Mouse (Mus musculus) liver, embryonic 13.5 days (tissue): ENCODE data around the gene Arhgef19. TPM values are rescaled to one million over a fixed set of nuclear protein-coding genes. Genes with fewer than 3 reads are reported as not detected.
A peak's percentile ranks its signal among the peaks of the same experiment; 100 is the strongest.

Experiments used
- ATAC-seq: fragments of 200-750 bp; cut with Nextera tagmentation; 2 replicates; pipeline ENCODE4 v1.8.0; 2017; ENCODE audit warnings: low read depth, mild to moderate bottlenecking, moderate number of reproducible peaks, moderate library complexity
- DNase-seq: peaks from one replicate; pipeline ENCODE4 v3.0.0; 2022
- H3K27ac ChIP-seq: fragments of 300-500 bp; sonication (generic); 2 replicates; pipeline ENCODE4 v1.5.1; 2015; ENCODE audit warnings: moderate library complexity, mild to moderate bottlenecking, inconsistent platforms
- H3K27me3 ChIP-seq: fragments of 300-500 bp; sonication (generic); 2 replicates; pipeline ENCODE4 v1.6.1; 2015; ENCODE audit warnings: mild to moderate bottlenecking, inconsistent platforms
- H3K36me3 ChIP-seq: fragments of 300-500 bp; sonication (generic); 2 replicates; pipeline ENCODE4 v1.6.1; 2015; ENCODE audit warnings: mild to moderate bottlenecking, inconsistent platforms
- H3K4me1 ChIP-seq: fragments of 300-500 bp; sonication (generic); replicated peaks from 2 replicates; pipeline ENCODE4 v1.6.1; 2015; ENCODE audit warnings: inconsistent platforms
- H3K4me2 ChIP-seq: fragments of 300-500 bp; sonication (generic); 2 replicates; pipeline ENCODE4 v1.6.1; 2015; ENCODE audit warnings: inconsistent platforms, mild to moderate bottlenecking, moderate library complexity
- H3K4me3 ChIP-seq: fragments of 300-500 bp; sonication (generic); replicated peaks from 2 replicates; pipeline ENCODE4 v1.5.1; 2015; ENCODE audit warnings: mild to moderate bottlenecking, inconsistent platforms
- H3K9ac ChIP-seq: fragments of 300-500 bp; sonication (generic); 2 replicates; pipeline ENCODE4 v1.6.1; 2015; ENCODE audit warnings: mild to moderate bottlenecking, inconsistent platforms
- H3K9me3 ChIP-seq: fragments of 300-500 bp; sonication (generic); replicated peaks from 2 replicates; pipeline ENCODE4 v1.6.1; 2016; ENCODE audit warnings: inconsistent platforms
- WGBS: fragments of 180-500 bp; shearing (Covaris S2); methylation state at CpG from one replicate; pipeline ENCODE4 v1.1.7; 2015; ENCODE audit not compliant: insufficient replicate concordance; 5-methylcytosine and 5-hydroxymethylcytosine counted together
- polyA plus RNA-seq: library from polyadenylated mRNA; unstranded; fragments of >200 nt; fragmentation: Nextera tagmentation; extraction: Ambion mirVana; gene quantifications from 2 replicates; pipeline ENCODE4 v1.2.1, GENCODE M21; 2015

Arhgef19 gene
- 1.0 and 1.1 TPM in 2 replicates for polyA plus RNA-seq

DNA sequence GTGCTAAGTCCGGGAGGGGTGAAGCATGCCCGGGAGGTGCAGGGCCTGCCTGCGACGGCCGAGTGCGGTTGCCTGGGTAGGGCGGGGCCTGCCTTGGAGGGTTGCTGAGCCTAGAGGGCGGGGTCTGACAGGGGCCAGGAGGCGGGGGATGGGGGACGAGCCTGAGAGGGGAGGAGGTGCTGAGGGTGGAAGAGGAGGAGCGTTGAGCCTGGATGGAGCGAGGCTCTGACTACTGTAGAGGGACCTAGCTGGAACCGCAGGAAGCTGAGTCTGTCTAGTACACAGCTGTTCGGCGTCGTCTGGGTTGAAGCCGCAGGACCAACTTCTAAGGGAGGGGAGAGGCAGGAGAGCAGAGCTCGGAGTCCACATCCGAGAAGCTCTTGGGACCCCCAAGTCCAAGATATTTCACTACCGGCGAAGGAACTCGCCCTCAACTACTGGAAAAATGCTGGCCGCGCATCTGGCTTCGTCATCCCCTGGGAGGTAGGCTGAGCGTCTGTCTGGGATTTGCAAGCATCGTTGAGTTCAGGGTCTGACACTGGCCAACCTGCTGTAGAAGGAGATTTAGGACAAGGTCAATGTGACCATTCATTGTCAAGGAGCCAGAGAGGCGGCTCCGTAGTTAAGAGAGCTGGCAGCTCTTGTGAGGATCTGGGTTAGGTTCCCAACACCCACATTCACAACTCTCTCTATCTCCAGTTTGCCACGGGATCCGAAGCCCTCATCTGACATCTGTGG, at the start of gene Arhgef19:
Gene Arhgef19, plus strand, starts transcription at position 112 of the 738 bp plus-strand sequence.
- 3% methylated on average over 31 of the region's 31 CpGs for WGBS
- H3K9me3 ChIP-seq, result no peaks in the 10 kb centered on the region
- peak; percentile 89 for ATAC-seq
- H3K4me2 ChIP-seq, result peak within 1 kb of the TSS; percentile 67
- H3K4me1 ChIP-seq, result peaks cover 29% of the 10 kb centered on the region
- H3K27ac ChIP-seq, result no peak within 1 kb of the TSS
- peak within 1 kb of the TSS; percentile 40 for H3K4me3 ChIP-seq
- H3K36me3 ChIP-seq, result no peaks in the 10 kb centered on the region
- peaks cover 91% of the 10 kb centered on the region for H3K27me3 ChIP-seq
- peak; percentile 75 for DNase-seq
- H3K9ac ChIP-seq, result peak within 1 kb of the TSS; percentile 3; the same call in 1 of the 2 replicates

DNA sequence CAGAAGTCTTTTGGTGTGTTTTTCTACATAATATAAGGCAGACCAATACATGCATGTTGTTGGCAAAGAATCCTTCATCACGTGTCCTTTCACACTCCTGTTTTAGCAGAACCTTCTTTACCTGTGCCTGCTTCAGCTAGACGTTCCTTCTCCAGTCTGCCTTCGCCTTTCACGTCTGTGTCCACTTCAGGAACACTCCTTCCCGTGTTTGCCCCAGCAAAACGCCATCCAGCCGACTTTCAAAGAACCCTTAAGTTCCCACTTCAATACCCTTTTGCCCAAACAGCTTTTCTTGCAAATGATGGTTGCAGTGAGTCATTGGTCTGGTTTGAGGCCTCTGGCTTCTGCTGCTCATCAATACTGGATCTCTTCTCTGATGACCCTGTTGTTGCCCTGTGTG, 48.0 kb upstream of the Arhgef19 start:
- no peak for ATAC-seq
- Histone ChIP-seq H3K27me3 (no peaks in the 10 kb centered on the region), H3K4me3 (no peak overlapping the region), H3K27ac (no peak overlapping the region), H3K4me2 (no peak overlapping the region), H3K9me3 (no peaks in the 10 kb centered on the region), H3K36me3 (peaks cover 72% of the 10 kb centered on the region), H3K4me1 (peaks cover 16% of the 10 kb centered on the region), H3K9ac (no peak overlapping the region)
- no peak for DNase-seq
- WGBS, result 83% methylated on average over 7 of the region's 7 CpGs

DNA sequence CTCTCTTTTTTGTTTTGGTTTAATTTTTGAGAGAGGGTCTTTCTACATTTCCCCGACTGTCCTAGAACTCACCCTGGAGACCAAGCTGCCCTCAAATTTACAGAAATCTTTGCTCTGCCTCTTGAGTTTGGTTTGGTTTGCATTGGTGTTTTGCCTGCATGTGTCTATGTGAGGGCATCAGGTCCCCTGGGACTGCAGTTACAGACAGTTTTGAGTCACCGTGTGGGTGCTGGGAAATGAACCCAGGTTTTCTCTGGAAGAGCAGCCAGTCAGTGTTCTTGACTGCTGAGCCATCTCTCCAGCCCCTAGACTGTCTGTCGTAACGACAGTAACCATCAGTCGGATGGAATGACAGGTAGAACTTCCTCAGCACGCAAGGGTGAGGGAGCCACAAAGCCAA, 44.7 kb upstream of the Arhgef19 start:
- H3K27me3 ChIP-seq, result no peaks in the 10 kb centered on the region
- no peaks in the 10 kb centered on the region for H3K9me3 ChIP-seq
- no peak overlapping the region for H3K27ac ChIP-seq
- H3K4me1 ChIP-seq, result peaks cover 7% of the 10 kb centered on the region
- no peak overlapping the region for H3K9ac ChIP-seq
- WGBS, result 85% methylated on average over 6 of the region's 6 CpGs
- DNase-seq, result no peak
- ATAC-seq, result no peak
- H3K4me2 ChIP-seq, result no peak overlapping the region
- peaks cover 93% of the 10 kb centered on the region for H3K36me3 ChIP-seq
- no peak overlapping the region for H3K4me3 ChIP-seq

DNA sequence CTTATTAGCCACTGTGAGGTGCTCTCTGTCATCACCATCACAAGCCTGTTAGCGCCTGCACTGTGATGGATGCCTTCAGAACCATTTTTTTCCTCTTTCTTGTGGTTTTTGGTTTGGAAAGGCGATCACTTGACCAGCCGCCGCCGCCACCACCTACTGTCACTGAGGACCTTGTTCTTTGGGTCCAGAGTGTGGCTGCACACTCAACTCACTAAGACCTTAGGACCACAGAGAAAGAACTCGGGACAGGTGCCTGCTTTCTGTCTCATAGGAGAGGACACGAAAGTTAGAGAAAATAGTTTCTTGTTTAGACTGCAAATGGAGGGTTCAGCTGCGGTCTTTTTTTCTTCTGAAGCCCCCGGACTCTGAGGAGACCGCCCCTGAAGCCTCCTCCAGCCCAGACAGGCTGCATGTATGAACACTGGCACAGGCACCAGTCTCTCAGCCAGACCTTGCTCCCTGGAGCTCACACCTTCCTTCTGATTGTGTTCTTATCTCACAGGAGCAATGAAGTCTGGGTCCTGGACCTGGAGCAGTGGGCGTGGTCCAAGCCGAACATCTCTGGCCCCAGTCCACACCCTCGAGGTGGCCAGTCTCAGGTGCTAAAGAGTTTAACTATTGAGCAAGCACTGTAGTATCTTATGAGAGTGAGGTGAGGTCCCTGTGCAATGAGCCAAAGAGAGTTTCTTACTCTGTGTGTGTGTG, 42.2 kb upstream of the Arhgef19 start:
- Histone ChIP-seq H3K4me1 (peaks cover 7% of the 10 kb centered on the region), H3K27me3 (no peaks in the 10 kb centered on the region), H3K4me3 (no peak overlapping the region), H3K9me3 (no peaks in the 10 kb centered on the region), H3K27ac (no peak overlapping the region), H3K4me2 (no peak overlapping the region), H3K36me3 (peaks cover 95% of the 10 kb centered on the region), H3K9ac (no peak overlapping the region)
- ATAC-seq (0 out of 2 replicates have a peak, but pooled peaks have one; percentile 30), DNase-seq (no peak)
- WGBS, result 84% methylated on average over 13 of the region's 13 CpGs

DNA sequence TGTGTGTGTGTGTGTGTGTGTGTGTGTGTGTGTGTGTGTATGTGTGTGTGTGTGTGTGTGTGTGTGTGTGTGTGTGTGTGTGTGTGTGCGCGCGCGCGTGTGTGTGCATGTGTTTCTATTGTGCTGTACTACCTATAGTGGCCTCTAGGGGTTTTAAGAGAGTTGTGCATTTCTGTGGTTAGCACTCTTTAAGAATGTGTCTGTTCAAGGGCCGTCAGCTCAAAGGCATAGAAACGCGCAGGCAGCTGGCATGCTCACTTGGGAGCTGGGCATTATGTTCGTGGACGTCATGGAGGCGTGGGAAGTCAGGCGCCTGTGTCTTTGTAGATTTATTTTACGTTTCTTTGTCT, 41.6 kb upstream of the Arhgef19 start:
- Histone ChIP-seq H3K9ac (no peak overlapping the region), H3K4me3 (no peak overlapping the region), H3K9me3 (no peaks in the 10 kb centered on the region), H3K4me2 (no peak overlapping the region), H3K36me3 (peaks cover 95% of the 10 kb centered on the region), H3K27me3 (no peaks in the 10 kb centered on the region), H3K27ac (no peak overlapping the region), H3K4me1 (peaks cover 7% of the 10 kb centered on the region)
- DNase-seq, result no peak
- WGBS, result 95% methylated on average over 8 of the region's 13 CpGs
- no peak for ATAC-seq

DNA sequence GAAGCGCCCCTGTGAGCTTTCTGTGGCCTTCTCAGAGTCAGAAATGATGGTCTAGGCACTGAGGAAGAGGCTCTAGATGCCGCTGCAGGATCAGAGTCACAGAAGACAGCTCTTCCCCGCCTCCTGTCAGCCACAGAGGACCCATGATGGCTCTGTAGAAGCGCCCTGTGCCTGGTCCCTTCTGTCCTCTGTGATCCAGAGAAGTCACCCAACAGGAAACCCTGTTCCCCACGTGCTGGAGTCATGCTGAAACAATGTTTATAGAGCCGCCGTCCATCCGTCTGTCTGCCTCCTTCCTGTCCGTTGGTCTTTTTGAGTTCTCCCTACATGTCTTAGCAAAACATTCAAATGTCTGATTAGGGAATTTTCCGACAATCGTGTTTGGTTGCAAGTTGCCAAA, 38.4 kb upstream of the Arhgef19 start:
- DNase-seq (no peak), ATAC-seq (no peak)
- 50% methylated on average over 11 of the region's 11 CpGs for WGBS
- no peaks in the 10 kb centered on the region for H3K27me3 ChIP-seq
- no peaks in the 10 kb centered on the region for H3K9me3 ChIP-seq
- peaks cover 69% of the 10 kb centered on the region for H3K36me3 ChIP-seq
- no peak overlapping the region for H3K4me2 ChIP-seq
- H3K4me3 ChIP-seq, result no peak overlapping the region
- H3K4me1 ChIP-seq, result peaks cover 7% of the 10 kb centered on the region
- H3K9ac ChIP-seq, result no peak overlapping the region
- no peak overlapping the region for H3K27ac ChIP-seq

DNA sequence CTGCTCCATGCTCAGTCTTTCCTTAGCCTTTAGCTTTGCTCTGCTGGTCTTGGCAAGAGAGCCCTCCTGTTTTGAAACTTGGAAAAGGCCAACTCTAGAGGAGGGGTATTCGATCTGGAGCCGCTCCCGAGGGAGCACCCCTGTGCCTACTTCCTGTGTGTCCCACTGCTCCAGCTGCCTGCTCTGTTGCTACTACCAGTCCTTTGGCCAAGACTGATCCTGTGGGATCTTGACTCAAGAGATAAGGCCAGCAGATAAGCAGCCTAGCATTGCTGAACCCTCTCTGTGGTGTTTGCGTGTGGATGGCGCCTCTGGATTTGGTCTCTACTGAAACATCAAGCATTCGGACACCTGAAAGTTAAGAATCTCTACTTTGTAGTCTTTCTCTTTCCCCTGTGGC, 37.1 kb upstream of the Arhgef19 start:
- H3K9ac ChIP-seq, result no peak overlapping the region
- H3K9me3 ChIP-seq, result no peaks in the 10 kb centered on the region
- H3K4me3 ChIP-seq, result no peak overlapping the region
- no peak overlapping the region for H3K4me2 ChIP-seq
- ATAC-seq (no peak), DNase-seq (no peak)
- H3K4me1 ChIP-seq, result peaks cover 2% of the 10 kb centered on the region
- H3K27me3 ChIP-seq, result no peaks in the 10 kb centered on the region
- 86% methylated on average over 6 of the region's 6 CpGs for WGBS
- H3K27ac ChIP-seq, result no peak overlapping the region
- H3K36me3 ChIP-seq, result peaks cover 57% of the 10 kb centered on the region

DNA sequence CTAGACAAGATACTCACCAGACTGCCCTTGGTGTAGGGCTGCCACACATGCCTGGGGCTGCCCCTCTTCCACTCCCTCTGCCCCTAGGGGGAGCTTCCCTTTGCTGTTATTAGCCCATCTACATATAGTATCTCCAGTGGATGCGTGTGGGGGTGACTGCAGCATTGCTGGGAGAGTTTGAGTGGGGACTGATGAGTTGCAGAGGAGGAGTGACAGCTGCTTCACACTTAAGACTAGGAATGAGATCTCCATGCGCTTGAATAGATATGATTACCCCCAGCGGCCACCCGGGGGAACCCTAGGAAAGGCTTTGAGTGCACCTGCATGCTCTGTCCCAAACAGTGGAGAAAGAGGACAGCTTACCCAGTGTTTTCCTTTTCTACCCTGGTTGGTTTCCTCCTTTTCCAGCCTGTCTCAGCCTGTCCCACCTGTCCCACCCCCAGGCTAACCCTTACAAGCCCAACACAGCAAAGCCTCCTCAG, 34.7 kb upstream of the Arhgef19 start:
- peaks cover 32% of the 10 kb centered on the region for H3K36me3 ChIP-seq
- no peaks in the 10 kb centered on the region for H3K9me3 ChIP-seq
- H3K9ac ChIP-seq, result no peak overlapping the region
- no peak for DNase-seq
- H3K27me3 ChIP-seq, result no peaks in the 10 kb centered on the region
- WGBS, result 86% methylated on average over 4 of the region's 4 CpGs
- no peak overlapping the region for H3K4me3 ChIP-seq
- ATAC-seq, result peak; percentile 40; the same call in 1 of the 2 replicates
- H3K4me2 ChIP-seq, result no peak overlapping the region
- no peaks in the 10 kb centered on the region for H3K4me1 ChIP-seq
- H3K27ac ChIP-seq, result no peak overlapping the region

DNA sequence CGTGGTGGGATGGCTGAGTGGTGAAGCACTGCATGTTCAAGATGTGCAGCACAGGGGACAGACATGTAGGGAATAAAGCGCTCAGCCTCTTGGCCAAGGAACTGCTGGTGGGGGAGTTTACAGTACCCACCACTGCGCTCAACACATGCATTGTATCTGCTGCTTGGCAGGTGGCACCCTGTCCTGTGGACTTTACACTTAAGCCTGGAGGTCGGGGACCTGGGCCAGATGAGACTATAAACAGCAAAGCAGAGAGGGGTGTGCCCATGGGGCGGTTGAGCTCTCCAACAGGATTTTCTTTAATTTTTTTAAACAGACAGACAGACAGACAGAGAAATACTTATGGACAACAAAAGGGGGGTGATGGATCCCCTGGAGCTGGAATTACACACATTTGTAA, 32.2 kb upstream of the Arhgef19 start:
- 77% methylated on average over 5 of the region's 5 CpGs for WGBS
- Histone ChIP-seq H3K9ac (no peak overlapping the region), H3K27ac (no peak overlapping the region), H3K4me1 (0 out of 2 replicates have a peak, but pooled peaks cover 7% of the 10 kb centered on the region), H3K36me3 (peaks cover 9% of the 10 kb centered on the region), H3K9me3 (no peaks in the 10 kb centered on the region), H3K4me3 (no peak overlapping the region), H3K4me2 (no peak overlapping the region), H3K27me3 (no peaks in the 10 kb centered on the region)
- DNase-seq, result no peak
- ATAC-seq, result no peak

DNA sequence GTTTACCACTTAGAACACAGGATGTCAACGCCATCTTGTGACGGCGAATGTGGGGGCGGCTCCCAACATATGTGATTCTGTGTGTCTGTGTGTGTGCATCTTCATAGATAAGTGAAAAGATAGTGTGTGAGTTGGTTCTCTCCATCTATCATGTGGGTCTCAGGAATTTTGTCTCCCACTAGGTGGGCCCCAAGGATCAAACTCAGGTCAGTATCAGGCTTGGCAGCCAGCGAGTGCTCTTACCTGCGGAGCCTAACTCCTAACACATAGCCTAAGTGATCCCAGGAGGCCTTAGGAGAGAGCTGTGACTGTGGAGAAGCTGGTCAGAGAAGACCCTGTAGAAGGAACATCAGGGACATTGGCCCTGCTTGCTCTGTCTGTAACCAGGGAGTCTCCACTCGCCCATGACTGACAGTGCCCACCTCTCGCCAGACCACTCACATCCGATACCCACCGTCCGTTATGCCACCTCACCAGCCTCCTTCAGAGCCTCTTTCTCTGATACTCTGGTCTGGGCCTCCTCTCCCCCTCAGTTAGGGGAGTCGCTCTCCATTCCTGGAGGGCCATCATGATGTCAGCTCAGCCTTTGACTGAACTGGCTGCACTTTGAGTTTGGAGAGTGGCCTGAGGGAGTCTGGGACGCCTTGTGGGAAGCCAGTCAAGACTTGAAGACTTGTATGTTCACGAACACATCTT, 28.6 kb upstream of the Arhgef19 start:
- ATAC-seq (peak; percentile 45), DNase-seq (no peak)
- H3K4me2 ChIP-seq, result peak overlapping the region; percentile 57
- H3K4me3 ChIP-seq, result peak overlapping the region; percentile 52
- H3K27me3 ChIP-seq, result no peaks in the 10 kb centered on the region
- H3K36me3 ChIP-seq, result no peaks in the 10 kb centered on the region
- 68% methylated on average over 14 of the region's 14 CpGs for WGBS
- peak overlapping the region; percentile 59 for H3K9ac ChIP-seq
- H3K4me1 ChIP-seq, result peaks cover 26% of the 10 kb centered on the region
- H3K27ac ChIP-seq, result peak overlapping the region; percentile 78
- no peaks in the 10 kb centered on the region for H3K9me3 ChIP-seq

DNA sequence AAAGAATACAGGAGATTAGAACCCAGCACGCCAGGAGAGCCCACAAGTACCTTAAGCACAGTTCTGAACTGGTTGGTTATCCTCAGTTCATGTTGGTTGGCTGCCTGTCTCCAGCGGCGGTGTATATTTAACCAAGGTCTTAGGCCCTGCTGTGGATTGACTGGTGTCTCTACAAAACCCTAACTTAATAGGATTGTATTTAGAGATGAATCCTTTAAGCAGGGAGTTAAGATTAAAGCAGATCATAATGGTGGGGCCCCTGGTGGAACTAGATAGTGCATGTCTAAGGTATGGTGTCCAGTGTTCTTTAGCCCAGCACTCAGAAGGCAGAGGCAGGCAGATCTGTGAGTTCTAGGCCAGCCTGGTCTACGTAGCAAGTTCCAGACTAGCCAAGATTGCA, 27.7 kb upstream of the Arhgef19 start:
- WGBS, result 83% methylated on average over 4 of the region's 4 CpGs

More for the DNA sequence above, 27.7 kb upstream of the Arhgef19 start:
- no peak overlapping the region for H3K9ac ChIP-seq
- H3K36me3 ChIP-seq, result no peaks in the 10 kb centered on the region
- H3K4me2 ChIP-seq, result no peak overlapping the region
- H3K27me3 ChIP-seq, result no peaks in the 10 kb centered on the region
- no peak for DNase-seq
- no peak overlapping the region for H3K4me3 ChIP-seq
- peaks cover 26% of the 10 kb centered on the region for H3K4me1 ChIP-seq
- no peak overlapping the region; the same call in 1 of the 2 replicates for H3K27ac ChIP-seq
- H3K9me3 ChIP-seq, result no peaks in the 10 kb centered on the region
- no peak for ATAC-seq
